Mouse (Mus musculus): Measurements from ENCODE around the gene Ptbp1.

Gene Ptbp1

GRCm38 (mm10) chr10:79858416-79859074, 4.3 kb downstream of the Ptbp1 start:
- DNase-seq (ENCODE audit: low read depth, low spot score), result no peak

DNA sequence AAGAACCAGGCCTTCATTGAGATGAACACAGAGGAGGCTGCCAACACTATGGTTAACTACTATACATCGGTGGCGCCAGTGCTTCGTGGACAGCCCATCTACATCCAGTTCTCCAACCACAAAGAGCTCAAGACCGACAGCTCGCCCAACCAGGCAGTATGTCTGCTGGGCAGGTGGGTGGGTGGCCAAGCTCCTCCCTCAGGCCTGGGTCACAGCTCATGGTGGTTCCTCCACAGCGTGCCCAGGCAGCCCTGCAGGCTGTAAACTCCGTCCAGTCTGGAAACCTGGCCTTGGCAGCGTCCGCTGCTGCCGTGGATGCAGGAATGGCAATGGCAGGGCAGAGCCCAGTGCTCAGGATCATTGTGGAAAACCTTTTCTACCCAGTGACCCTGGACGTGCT, 4.9 kb downstream of the Ptbp1 start:
- DNase-seq (ENCODE audit: low read depth, low spot score), result no peak

GRCm38 (mm10) chr10:79860079-79860911, 6.1 kb downstream of the Ptbp1 start:
- no peak for DNase-seq (ENCODE audit: low read depth, low spot score)

DNA sequence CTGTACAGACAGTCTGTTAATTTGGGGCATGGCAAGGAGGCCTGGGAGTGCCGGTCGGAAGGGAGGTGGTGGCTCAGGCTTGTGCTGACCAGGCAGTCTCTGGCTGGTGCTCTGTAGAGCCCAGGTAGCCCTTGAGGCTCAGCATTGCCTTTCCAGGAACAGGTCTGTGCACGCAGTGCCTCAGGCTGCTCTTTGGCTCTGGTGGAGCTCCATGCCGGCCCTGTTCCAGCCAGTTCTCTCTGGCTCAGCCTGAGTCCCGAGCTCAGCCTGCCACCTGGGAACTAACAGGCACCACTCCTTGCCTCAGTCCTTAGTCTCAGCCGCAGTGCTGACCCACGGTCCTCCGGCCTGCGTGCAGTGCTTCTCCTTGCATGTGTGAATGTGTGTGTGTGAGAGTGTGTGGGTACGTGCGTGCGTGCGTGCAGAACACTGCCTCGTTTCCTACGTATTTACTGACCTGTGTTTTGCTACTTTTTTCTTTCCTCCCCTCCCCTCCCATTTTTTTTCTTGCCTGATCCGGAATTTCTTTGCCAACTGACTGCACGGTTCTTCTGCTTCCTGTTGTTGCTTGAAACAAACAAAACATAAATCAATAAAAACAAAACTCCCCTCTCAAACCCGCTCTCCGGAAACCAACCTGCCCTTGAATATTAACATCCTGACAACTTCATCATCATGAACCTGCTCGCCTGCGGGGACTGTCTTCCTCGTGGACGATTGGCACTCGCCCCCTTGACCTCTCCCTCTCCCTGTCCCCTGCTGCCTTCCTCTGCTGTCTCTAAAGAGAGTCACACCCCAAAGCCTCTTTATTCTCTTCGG, 7.2 kb downstream of the Ptbp1 start:
- DNase-seq (ENCODE audit: low read depth, low spot score), result no peak

GRCm38 (mm10) chr10:79862049-79862788, 8.0 kb downstream of the Ptbp1 start:
- no peak for DNase-seq (ENCODE audit: low read depth, low spot score)

DNA sequence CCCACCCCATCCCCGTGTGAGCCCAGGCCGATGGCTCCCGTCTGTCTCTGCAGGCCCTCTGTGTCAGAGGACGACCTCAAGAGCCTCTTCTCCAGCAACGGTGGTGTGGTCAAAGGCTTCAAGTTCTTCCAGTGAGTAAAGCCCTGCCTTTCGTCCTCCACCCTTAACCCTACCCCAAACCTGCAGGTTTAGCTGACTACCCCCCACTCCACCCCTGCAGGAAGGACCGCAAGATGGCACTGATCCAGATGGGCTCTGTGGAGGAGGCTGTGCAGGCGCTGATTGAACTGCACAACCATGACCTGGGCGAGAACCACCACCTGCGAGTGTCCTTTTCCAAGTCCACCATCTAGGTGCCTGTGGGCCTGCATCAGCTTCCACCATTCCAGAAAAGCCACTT, 8.7 kb downstream of the Ptbp1 start:
- DNase-seq (ENCODE audit: low read depth, low spot score), result no peak

DNA sequence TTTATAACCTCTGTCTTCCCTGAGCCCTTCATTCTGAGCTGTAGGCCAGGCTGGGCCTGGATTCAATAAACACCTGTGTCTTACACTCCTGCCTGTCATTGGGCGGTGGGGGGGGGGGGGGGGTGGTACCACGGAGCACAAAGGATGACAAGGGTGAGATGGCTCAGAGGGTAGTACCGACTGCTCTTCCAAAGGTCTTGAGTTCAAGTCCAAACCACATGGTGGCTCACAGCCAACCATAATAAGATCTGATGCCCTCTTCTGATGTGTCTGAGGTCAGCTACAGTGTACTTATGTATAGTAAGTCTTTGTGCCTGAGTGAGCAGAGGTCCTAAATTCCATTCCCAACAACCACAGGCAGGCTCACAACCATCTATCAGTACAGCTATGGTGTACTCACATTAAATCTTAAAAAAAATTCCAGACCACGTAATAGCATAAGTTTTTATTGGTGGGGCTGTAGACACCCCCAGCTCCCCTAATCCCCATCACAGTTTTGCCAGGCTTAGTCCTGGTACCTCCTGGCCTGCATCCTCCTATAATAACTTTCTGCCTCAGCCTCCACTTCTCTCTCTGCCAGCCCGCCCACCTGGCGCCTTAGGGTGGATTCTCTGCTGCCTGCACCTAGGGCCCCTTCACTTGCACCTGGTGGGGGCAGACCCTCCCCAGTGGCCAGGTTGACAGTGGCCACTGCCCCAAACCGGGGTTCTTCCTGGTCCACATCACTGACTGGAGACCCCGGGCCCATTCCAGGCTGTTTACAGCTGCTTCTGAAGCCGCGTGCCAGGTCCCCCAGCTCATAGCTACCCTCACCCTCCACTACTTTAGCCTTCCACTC, 10.3 kb downstream of the Ptbp1 start:
- DNase-seq (ENCODE audit: low read depth, low spot score), result no peak

- DNase-seq (ENCODE audit: low read depth, low spot score), result no peak
Measured at GRCm38 (mm10) chr10:79865189-79865601, 11.0 kb downstream of the Ptbp1 start.

- DNase-seq (ENCODE audit: low read depth, low spot score), result no peak
Measured at GRCm38 (mm10) chr10:79865801-79866295, 11.6 kb downstream of the Ptbp1 start.

DNA sequence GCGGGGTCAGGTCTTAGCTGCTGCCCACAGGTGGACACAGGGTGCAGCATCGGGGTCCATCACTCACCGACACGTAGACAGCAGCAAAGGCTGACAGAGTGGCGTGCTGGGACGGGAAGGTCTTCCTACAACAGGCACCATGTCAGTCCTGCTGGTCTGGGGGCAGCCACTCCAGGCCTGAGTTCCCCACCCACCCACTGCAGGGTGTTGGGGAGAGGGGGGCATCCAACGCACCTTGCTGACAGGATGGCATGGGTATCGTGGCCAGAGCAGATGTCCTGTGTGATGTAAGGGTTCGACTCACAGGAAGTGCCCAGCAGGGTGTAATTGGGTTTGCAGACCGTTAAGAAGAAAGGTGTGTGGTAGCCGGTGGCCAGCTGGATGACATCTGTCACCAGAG, 12.4 kb downstream of the Ptbp1 start:
- DNase-seq (ENCODE audit: low read depth, low spot score), result no peak

DNA sequence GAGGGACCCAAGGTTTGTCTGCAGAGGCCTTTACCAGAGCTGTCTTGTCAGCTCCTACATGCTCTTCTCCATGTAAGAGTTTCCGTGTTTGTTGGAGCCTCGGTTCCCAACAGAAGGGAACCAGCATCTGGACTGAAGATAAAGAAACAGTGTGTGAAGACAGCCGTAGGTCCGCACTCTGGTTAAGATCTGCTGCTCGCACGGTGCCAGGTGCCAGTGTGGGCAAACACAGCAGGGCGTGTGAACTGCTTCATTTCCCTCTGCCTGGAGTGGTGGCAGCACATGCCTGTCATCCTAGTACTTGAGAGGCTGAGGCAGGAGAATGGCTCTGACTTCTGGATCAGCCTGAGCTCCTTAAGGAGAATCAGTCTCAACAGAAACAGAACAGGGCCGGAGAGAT, 17.6 kb downstream of the Ptbp1 start:
- no peak for DNase-seq (ENCODE audit: low read depth, low spot score)

GRCm38 (mm10) chr10:79872862-79873261, 18.6 kb downstream of the Ptbp1 start:
- DNase-seq (ENCODE audit: low read depth, low spot score), result no peak

- DNase-seq (ENCODE audit: low read depth, low spot score), result peak; percentile 16
Measured at GRCm38 (mm10) chr10:79873313-79873712, 19.1 kb downstream of the Ptbp1 start.

DNA sequence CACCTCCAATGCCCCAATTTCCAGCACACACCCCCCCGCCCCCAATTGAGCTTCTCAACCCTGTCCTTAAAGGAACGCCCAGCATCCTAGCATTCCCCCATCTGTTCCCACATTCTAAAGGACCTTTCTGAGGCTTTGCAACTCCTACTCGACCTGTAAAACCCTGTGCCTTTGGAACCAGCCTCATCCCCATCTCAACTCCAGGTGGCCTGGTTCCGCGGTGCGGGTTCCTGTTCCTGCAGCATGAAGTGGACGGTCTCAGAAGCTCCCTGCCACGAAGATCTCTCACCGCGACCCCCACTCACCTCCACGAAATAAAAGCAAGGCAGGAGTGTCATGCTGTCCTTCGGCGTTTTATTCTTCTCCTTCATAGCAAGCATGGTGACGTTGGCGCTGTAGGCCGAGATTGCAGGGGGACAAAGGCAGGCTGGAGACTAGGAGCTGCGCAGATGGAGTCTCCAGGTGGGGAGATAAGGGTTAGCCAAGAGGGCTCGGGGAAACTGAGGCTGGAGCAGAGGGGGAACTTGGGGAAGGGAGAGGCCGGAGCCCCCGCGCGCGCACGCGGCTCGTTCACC, 19.6 kb downstream of the Ptbp1 start:
- no peak for DNase-seq (ENCODE audit: low read depth, low spot score)

DNA sequence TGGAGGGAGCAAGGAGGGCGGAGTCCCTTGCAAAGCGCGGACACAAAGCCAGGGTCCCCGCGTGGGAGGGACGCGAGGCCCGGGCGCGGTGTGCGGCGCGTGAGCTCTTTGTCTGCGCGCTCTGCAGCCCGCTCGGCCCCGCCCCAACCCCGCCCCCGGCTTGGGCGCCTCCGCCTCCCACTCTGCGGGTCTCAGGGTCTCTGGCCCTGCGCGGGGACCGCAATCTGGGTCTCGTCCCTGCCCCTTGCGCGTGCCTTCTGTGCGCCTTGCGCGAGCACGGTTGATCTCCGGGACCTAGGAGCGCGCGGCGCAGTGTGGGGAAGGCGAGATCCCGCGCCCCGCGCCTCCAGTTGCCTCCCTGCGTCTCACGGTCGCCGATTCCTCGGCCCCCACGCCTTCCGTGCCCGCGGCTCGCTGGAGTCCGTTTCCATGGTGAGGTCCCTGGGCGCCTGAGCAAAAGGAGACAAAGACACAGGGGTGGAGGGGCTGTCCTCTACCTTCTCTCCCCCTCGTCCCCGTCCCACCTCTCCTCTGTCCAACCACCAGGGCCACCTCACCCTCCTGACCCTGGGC, 20.1 kb downstream of the Ptbp1 start, which contains the start of the genes Prtn3 and Plppr3:
Gene Prtn3, plus strand, starts transcription at position 187 of the 573 bp plus-strand sequence.
Gene Plppr3, minus strand, starts transcription at position 345 of the 573 bp plus-strand sequence.
- DNase-seq (ENCODE audit: low read depth, low spot score), result no peak

DNA sequence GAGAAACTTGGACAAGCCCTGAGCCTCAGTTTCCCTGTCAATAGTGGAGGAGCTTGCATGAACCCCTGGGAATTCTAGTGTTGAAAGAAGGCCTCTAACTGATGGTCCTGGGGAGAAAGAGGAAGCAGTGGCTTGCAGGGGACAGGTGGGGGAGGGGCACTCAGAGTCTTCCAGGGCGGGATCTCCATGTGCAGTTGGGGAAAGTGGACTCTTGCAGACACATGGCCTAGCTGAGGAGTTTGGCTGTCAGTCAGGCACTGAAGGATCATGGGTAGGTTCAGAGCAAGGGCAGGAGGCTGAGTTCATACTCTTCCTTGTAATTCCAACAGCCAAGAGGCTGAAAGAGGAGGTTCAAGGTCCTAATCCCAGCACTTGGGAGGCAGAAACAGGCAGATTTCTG, 22.9 kb downstream of the Ptbp1 start:
- no peak for DNase-seq (ENCODE audit: low read depth, low spot score)

- DNase-seq (ENCODE audit: low read depth, low spot score), result no peak
Measured at GRCm38 (mm10) chr10:79877757-79878156, 23.5 kb downstream of the Ptbp1 start.

GRCm38 (mm10) chr10:79879527-79879926, 25.3 kb downstream of the Ptbp1 start:
- no peak for DNase-seq (ENCODE audit: low read depth, low spot score)

GRCm38 (mm10) chr10:79880721-79881120, 26.5 kb downstream of the Ptbp1 start:
- DNase-seq (ENCODE audit: low read depth, low spot score), result no peak

DNA sequence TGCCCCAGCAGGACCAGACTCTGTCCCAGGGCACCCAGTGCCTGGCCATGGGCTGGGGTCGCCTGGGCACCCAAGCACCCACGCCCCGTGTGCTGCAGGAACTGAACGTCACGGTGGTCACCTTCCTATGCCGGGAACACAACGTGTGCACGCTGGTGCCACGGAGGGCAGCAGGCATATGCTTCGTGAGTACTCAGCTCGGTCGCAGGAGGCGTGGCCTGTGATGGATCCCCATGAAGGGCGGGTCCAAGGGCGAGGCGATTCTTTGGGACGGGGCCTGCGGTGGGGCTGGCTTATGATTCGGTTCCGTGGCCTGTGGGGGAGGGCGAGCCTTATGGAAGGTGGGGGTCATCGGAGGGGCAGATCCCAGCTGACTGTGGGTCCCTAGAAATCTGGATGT, 27.8 kb downstream of the Ptbp1 start:
- no peak for DNase-seq (ENCODE audit: low read depth, low spot score)
